Mouse (Mus musculus): Measurements from ENCODE around the gene Ago3.

DNA sequence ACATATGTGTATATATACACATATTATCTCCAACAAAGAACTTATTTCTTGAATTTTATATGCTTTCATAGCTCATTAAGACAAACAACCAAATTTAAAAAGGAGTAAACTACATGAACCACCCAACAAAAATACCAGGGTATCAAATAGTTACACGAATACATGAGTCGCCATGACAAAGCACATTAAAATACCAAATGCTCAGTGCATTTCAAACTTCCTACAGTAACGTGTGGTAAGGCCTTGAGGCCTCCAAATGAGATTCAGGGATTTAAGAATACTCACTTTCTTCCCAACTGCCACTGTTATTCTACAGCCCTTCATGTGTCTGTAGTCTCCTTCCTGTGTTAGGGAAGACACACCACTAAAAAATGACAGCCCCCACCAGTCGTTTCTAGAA lies 2.4 kb upstream of the Ago3 start:
- TF ChIP-seq CTCF (conservative IDR thresholded peaks at IDR 0.05; ENCODE audit: low read length) (no peak), POU5F1 (IDR thresholded peaks at IDR 0.05; ENCODE audit: borderline replicate concordance, low read length) (no peak), NANOG (IDR thresholded peaks at IDR 0.05; ENCODE audit: borderline replicate concordance, low read length) (no peak)

All from E14TG2a.4 (cell line).